Mouse (Mus musculus): ENCODE results near the gene Ankrd37.

Gene Ankrd37

GRCm38 (mm10) chr8:45973988-45974505 lies 31.5 kb downstream of the Ankrd37 start:
- no peak for DNase-seq

GRCm38 (mm10) chr8:45970894-45971293 lies 34.6 kb downstream of the Ankrd37 start:
- DNase-seq: no peak

- no peak for DNase-seq
These were observed 54.9 kb downstream of the Ankrd37 start for GRCm38 (mm10) chr8:45950622-45951021.
